Mouse (Mus musculus) spleen, postnatal 14 days (tissue): ENCODE results near the gene Ptrh1.

Experiments used
- DNase-seq, 2 experiments: peaks; one replicate each; pipeline ENCODE4 v3.0.0; 2021 to 2022; ENCODE audit warnings: low spot score in 2 of 2

Ptrh1 gene

DNA sequence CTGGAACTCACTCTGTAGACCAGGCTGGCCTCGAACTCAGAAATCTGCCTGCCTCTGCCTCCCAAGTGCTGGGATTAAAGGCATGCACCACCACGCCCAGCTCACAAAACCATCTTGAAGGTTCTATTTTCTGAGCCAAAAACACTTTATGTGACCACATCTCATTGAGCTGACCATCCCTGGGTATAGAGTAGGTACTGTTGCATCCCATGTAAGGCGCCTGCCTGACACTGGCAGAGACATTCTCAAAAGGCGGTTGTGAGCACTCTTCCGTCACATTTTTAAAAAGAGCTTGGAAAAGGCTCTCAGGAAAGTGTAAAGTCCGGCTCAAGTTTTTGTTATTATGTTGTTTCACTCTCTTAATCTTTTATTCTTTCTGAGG is 18.9 kb upstream of the Ptrh1 start:
- no peak for DNase-seq

GRCm38 (mm10) chr2:32757056-32757845 is 18.3 kb upstream of the Ptrh1 start, which contains the start of gene Tor2a:
Gene Tor2a (plus strand): TSS chr2:32757234.
- peak; percentile 92 to 94 for DNase-seq

DNA sequence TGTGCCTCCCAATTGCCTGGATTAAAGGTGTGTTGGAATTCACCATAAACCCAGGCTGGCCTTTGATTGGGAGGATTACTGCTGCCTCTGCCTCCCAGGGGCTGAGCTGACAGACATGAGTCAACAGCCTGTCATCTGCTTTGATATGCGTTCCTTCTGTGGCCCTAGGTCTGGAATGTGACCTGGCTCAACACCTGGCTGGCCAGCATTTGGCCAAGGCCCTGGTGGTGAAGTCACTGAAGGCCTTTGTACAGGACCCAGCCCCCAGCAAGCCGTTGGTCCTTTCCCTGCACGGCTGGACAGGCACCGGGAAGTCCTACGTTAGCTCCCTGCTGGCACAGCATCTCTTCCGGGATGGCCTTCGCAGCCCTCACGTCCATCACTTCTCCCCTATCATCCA is 17.1 kb upstream of the Ptrh1 start:
- no peak for DNase-seq

DNA sequence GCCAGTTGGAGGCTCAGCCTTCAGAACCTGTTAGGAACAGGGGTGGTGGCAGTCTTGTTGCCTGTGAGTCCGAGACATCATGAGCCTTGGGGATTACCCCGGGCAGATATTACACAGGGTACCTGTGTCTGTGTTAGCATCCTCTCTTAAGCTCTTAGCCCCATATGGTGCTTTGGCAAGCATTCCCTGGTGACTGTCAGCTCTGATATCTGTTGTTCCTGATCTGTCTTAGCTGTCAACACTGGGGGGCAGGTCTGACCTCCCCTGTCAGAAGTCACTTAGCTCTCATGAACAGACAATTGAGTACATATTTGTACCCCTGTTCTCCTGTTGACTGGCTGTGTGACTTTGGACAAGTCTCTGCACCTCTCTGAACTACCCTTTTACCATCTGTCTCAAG is 16.6 kb upstream of the Ptrh1 start:
- no peak for DNase-seq

DNA sequence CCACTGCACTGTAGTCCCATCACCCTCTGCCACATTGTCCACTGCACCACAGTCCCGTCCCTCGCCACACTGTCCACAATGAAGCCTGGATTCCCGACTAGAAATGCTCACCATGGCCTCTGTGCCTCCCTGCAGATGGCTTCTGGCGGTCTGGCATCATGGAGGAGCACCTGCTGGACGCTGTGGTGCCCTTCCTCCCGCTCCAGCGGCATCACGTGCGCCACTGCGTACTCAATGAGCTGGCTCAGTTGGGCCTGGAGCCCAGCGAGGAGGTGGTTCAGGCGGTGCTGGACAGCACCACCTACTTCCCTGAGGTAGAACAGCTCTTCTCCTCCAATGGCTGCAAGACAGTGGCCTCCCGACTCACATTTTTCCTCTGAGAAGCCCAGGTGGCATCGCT is 14.2 kb upstream of the Ptrh1 start:
- DNase-seq, result no peak

DNA sequence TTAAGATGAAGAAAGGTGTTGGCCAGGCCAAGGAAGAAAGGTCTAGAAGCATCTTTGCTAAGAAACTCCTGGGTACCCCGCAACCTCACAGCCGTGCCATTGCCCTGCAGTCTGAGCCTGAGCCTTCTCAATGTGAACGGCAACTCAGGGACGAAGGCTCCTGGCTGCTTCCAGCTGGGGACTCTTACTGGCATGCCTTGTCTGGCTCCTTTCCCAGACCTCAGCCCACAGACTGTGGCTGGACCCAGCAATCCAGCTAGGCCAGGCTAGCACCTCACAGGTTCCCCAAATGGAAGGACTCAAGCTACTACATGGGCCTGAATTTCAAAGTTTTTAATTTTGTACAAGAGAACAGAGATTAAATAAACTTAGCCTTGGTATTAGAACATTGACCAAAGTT is 13.7 kb upstream of the Ptrh1 start:
- no peak for DNase-seq

- DNase-seq, result no peak
Measured at GRCm38 (mm10) chr2:32763353-32763752, 12.2 kb upstream of the Ptrh1 start.

DNA sequence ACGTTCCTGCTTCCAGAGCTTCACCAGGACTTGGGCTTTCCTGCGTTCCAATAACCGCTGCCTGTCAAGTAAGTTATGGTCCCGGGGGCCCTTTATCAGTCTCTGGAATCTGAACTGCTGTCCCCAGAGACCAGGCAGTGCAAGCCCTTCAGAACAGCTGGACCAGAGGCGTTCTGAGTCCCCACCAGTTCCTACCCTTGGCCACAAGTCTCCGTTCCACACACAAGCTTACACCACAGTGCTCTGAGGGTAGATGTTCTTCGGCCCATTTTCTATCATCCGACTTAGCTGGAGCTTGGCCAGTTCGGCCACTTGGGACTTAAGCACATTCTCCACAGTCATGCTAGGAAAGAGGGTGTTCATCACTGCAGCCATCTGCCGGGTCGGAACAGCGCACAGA is 8.3 kb upstream of the Ptrh1 start:
- DNase-seq, result no peak

GRCm38 (mm10) chr2:32768661-32769285 is 6.8 kb upstream of the Ptrh1 start:
- no peak for DNase-seq

DNA sequence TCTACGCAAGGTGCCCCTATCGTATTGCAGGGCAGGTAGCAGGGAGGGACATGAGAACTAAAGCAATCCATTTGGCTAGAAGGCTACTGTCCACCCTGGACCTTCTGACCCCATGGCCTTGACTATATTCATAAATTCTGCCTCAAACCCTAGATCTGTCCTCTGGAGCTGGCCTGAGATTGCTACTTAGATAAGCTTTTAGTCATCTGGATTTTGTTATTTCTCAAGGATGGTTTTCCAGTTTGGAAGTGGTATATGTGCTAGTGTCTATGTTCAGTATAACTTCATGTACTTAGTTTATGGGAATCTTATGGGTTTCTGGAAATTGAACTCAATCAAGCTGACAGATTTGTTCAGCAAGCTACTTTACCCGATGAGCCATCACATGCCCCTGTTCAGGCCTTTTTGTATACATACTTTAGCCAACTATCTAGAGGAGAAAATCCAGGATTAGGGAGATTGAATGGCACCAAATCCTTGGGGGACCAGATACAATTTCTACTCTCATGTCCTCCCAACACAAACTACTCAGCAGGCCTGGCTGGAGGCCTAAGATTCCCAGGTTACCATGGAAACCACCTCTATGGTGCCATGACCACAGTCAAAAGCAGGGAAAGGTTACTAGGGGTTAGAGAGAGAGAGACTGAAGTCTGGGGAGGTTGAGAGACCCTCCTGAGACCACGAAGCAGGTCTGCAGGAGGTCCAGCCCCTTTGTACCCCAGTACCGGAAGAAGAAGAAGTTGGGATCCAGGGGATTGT is 6.1 kb upstream of the Ptrh1 start:
- DNase-seq, result no peak

DNA sequence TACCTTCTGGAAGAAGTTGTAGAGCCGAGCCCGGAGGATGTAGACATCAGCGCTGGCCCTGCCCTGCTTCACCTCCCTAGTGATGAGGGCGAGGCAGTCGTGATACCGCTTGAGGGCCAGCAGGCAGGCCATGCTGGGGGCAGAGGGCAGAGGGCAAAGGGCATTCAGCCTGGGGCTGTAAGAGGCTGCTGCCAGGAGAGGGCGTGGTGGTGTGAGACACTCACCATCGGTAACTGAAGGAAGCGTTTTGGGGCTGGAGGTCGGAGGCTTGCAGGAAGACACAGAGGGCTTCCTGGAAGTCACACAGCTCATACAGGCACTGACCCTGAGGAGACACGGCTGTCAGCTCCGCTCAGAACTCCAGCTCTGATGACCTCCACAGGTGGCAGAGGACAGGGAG is 3.7 kb upstream of the Ptrh1 start:
- no peak for DNase-seq

GRCm38 (mm10) chr2:32772626-32773279 is 2.8 kb upstream of the Ptrh1 start:
- no peak for DNase-seq

- DNase-seq, result no peak
Measured at GRCm38 (mm10) chr2:32776192-32776591, 606 bp downstream of the Ptrh1 start.

DNA sequence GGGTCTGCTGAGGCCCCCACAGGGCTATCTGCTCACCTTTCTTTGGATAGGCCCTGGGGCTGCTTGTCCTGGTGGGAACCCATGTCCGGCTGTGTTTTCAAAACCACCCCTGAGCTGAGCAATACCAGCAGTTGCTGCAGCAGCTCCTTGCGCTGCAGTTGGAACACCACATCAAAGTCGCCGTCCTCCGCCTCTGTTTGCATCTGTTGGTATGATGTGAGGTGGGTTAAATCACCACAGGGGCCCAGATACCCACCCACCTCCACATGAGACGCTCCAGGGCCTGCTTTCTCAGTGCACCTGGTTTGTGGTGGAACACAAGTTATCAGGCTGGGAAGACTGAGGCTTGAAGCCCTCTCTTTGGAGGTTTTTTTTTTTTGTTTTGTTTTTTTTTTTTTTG is 2.5 kb downstream of the Ptrh1 start:
- no peak for DNase-seq

GRCm38 (mm10) chr2:32779131-32779530 is 3.5 kb downstream of the Ptrh1 start:
- DNase-seq, result peak in 1 of 2 experiments; percentile 40

- no peak for DNase-seq
Measured at GRCm38 (mm10) chr2:32779714-32780113, 4.1 kb downstream of the Ptrh1 start.

DNA sequence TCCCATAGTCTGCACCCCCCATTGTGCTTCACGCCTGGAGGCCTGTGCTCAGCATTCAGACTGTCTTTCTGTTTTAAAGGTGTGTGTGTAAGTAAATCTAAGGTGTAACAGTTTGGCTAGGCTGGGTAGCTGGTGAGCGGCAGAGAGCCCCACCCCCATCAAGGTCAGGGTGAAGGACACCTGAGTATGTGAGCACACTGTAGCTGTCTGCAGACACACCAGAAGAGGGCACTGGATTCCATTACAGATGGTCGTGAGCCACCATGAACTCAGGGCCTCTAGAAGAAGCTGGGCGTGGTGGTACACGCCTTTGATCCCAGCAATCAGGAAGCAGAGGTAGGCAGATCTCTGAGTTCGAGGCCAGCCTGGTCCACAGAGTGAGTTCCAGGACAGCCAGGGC is 6.1 kb downstream of the Ptrh1 start:
- no peak for DNase-seq

- DNase-seq, result no peak
Measured at GRCm38 (mm10) chr2:32784048-32784681, 8.6 kb downstream of the Ptrh1 start, which contains the start of gene Cfap157. Gene Cfap157 (minus strand): TSS chr2:32784428.

GRCm38 (mm10) chr2:32787176-32787575 is 11.6 kb downstream of the Ptrh1 start:
- DNase-seq, result no peak

DNA sequence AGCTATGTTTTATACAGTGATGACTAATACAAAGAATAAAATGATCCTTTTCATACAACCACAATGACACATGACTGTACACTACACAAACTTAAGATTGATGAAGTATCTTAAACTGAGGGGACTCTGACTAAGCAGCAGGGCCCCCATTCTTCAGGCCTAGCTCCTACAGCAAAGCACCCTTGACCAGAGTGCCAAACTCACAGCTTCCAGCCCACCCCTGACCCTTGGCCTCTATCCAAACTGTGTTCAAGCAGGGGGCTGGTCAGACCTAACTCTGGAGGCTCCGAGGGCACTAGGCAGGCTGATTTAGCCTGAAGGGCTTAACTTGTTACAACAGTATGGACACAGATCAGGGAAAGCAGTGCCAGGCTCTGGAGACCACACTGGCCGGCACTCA is 13.0 kb downstream of the Ptrh1 start:
- no peak for DNase-seq

- DNase-seq, result no peak
Measured at GRCm38 (mm10) chr2:32791297-32791696, 15.7 kb downstream of the Ptrh1 start.
